Mouse (Mus musculus): Measurements from ENCODE around the gene Far1. TPM values are rescaled to one million over a fixed set of nuclear protein-coding genes. Genes with fewer than 3 reads are reported as not detected.

Far1 gene
- polyA plus RNA-seq, 1 experiment from 2014 or later = 92.3 TPM

DNA sequence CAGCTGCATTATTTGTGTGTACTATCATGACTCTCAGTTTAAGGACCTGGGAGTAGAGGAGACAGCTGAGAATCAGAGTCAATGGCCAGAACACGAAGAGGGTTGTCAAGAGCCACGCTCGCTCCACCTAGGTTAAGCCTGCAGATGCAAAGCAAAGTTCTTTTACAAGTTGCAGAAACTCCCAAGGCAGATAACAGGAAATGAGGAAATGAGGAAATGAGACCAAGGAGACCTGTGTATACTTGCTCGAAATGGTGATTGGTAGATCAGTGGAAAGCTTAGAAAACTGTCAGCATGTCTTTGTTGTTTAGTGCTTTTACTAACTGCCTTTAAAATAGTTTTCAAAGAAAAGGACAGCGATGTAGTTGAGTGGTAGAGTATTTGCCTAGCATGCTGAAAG, 8.6 kb upstream of the Far1 start:
- no peak overlapping the region for H3K27ac ChIP-seq (replicated peaks; ENCODE audit: low read depth, low read length)
- WGBS = 47% methylated on average over 5 of the region's 5 CpGs
- H3K9ac ChIP-seq (replicated peaks; ENCODE audit: low read length) = no peak overlapping the region
- no peak for DNase-seq (ENCODE audit: low spot score)
- no peak overlapping the region for H3K4me3 ChIP-seq (ENCODE audit: low read depth, low read length)
- no peak for ATAC-seq (replicated peaks; ENCODE audit: insufficient number of reproducible peaks, low FRiP score, low TSS enrichment, low read depth)
- no peaks in the 10 kb centered on the region for H3K36me3 ChIP-seq (replicated peaks; ENCODE audit: control insufficient read depth, insufficient read depth, low read depth, low read length)
- no peak overlapping the region for H3K4me2 ChIP-seq (ENCODE audit: low read depth, low read length)
- H3K4me1 ChIP-seq (ENCODE audit: control insufficient read depth, insufficient read depth, low read length) = no peaks in the 10 kb centered on the region
- no peaks in the 10 kb centered on the region for H3K9me3 ChIP-seq (replicated peaks; ENCODE audit: control insufficient read depth, low read length)
- H3K27me3 ChIP-seq (ENCODE audit: control insufficient read depth, insufficient read depth, low read length) = no peaks in the 10 kb centered on the region

DNA sequence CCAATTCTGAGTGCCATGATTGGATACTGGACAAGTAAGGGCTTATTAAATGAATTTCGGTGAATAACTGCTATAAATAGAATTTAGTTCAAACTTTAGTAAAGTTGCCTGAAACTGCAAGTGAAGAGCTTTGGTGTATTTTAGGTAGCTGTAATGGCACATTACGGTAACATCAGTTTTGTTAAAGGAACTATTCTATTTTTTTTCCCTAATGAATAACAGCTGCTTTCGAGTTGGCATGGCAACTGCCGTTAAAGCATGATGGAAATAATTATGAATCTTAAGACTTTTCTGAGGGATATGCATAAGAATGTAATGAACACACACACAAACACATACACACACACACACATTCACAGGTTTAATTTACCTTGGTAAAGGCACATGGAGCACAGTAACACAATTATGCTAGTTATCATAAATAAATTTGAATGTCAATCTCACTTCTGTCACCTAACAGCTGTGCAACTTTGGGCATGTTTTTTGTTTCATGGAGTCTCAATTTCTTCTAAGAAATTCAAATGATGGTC, 8.1 kb upstream of the Far1 start:
- Histone ChIP-seq H3K27ac (replicated peaks; ENCODE audit: low read depth, low read length) (no peak overlapping the region), H3K4me3 (ENCODE audit: low read depth, low read length) (no peak overlapping the region), H3K9ac (replicated peaks; ENCODE audit: low read length) (no peak overlapping the region), H3K9me3 (replicated peaks; ENCODE audit: control insufficient read depth, low read length) (no peaks in the 10 kb centered on the region), H3K4me1 (ENCODE audit: control insufficient read depth, insufficient read depth, low read length) (no peaks in the 10 kb centered on the region), H3K4me2 (ENCODE audit: low read depth, low read length) (no peak overlapping the region), H3K36me3 (replicated peaks; ENCODE audit: control insufficient read depth, insufficient read depth, low read depth, low read length) (no peaks in the 10 kb centered on the region), H3K27me3 (ENCODE audit: control insufficient read depth, insufficient read depth, low read length) (no peaks in the 10 kb centered on the region)
- ATAC-seq (replicated peaks; ENCODE audit: insufficient number of reproducible peaks, low FRiP score, low TSS enrichment, low read depth) (no peak), DNase-seq (ENCODE audit: low spot score) (peak; percentile 75)
- 52% methylated on average over 4 of the region's 4 CpGs for WGBS

GRCm38 (mm10) chr7:113507846-113508245, 5.8 kb upstream of the Far1 start:
- no peak overlapping the region for H3K27ac ChIP-seq (replicated peaks; ENCODE audit: low read depth, low read length)
- H3K4me2 ChIP-seq (ENCODE audit: low read depth, low read length) = no peak overlapping the region
- ATAC-seq (replicated peaks; ENCODE audit: insufficient number of reproducible peaks, low FRiP score, low TSS enrichment, low read depth) (no peak), DNase-seq (ENCODE audit: low spot score) (no peak)
- WGBS = 61% methylated on average over 3 of the region's 3 CpGs
- no peaks in the 10 kb centered on the region for H3K9me3 ChIP-seq (replicated peaks; ENCODE audit: control insufficient read depth, low read length)
- H3K4me1 ChIP-seq (ENCODE audit: control insufficient read depth, insufficient read depth, low read length) = no peaks in the 10 kb centered on the region
- H3K27me3 ChIP-seq (ENCODE audit: control insufficient read depth, insufficient read depth, low read length) = no peaks in the 10 kb centered on the region
- no peaks in the 10 kb centered on the region for H3K36me3 ChIP-seq (replicated peaks; ENCODE audit: control insufficient read depth, insufficient read depth, low read depth, low read length)
- H3K4me3 ChIP-seq (ENCODE audit: low read depth, low read length) = no peak overlapping the region
- no peak overlapping the region for H3K9ac ChIP-seq (replicated peaks; ENCODE audit: low read length)

- DNase-seq (ENCODE audit: low spot score) = no peak
- Histone ChIP-seq H3K4me1 (ENCODE audit: control insufficient read depth, insufficient read depth, low read length) (no peaks in the 10 kb centered on the region), H3K9me3 (replicated peaks; ENCODE audit: control insufficient read depth, low read length) (no peaks in the 10 kb centered on the region), H3K27ac (replicated peaks; ENCODE audit: low read depth, low read length) (no peak overlapping the region), H3K36me3 (replicated peaks; ENCODE audit: control insufficient read depth, insufficient read depth, low read depth, low read length) (no peaks in the 10 kb centered on the region), H3K4me2 (ENCODE audit: low read depth, low read length) (no peak overlapping the region), H3K27me3 (ENCODE audit: control insufficient read depth, insufficient read depth, low read length) (no peaks in the 10 kb centered on the region), H3K4me3 (ENCODE audit: low read depth, low read length) (no peak overlapping the region), H3K9ac (replicated peaks; ENCODE audit: low read length) (no peak overlapping the region)
- ATAC-seq (replicated peaks; ENCODE audit: insufficient number of reproducible peaks, low FRiP score, low TSS enrichment, low read depth) = no peak
- 74% methylated on average over 3 of the region's 3 CpGs for WGBS
Measured at GRCm38 (mm10) chr7:113511396-113511795, 2.2 kb upstream of the Far1 start.

DNA sequence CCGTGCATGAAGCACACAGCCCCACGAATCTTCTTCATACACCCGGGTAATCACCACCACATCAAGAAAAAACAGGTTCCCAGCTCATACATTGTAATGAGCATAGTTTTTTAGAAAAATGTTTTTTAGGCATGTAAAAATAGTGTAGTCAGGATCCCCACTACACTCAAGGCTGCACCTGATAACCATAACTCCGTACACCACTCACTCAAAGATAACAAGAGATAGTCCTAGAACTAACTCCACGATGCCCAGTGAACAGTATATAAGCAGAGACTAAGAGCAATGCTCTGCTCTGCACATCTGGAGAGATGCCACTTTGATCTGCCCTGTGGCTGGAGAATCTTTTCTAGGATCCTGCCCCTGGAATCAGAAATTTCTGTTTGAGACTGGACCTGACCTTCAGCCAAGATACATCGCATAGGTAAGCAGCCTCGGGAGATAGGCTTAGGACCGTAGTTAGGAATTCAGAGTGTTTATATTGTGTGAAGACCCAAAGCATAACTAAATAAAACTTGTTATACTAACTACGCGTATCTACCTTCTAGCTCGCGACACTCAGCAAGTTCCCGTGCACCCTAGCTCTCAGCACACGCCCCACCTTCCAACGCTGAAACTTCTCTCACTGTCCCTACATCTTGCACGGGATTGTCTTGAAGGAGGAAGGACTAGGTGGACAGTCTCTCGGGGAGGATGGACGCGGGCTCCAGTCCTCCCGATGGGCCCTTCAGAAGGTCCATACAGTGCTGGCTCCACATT, 928 bp upstream of the Far1 start:
- Histone ChIP-seq H3K4me1 (ENCODE audit: control insufficient read depth, insufficient read depth, low read length) (no peaks in the 10 kb centered on the region), H3K27me3 (ENCODE audit: control insufficient read depth, insufficient read depth, low read length) (no peaks in the 10 kb centered on the region), H3K9ac (replicated peaks; ENCODE audit: low read length) (peak overlapping the region; percentile 73), H3K4me2 (ENCODE audit: low read depth, low read length) (peak overlapping the region; percentile 81), H3K27ac (replicated peaks; ENCODE audit: low read depth, low read length) (no peak overlapping the region), H3K9me3 (replicated peaks; ENCODE audit: control insufficient read depth, low read length) (no peaks in the 10 kb centered on the region), H3K36me3 (replicated peaks; ENCODE audit: control insufficient read depth, insufficient read depth, low read depth, low read length) (no peaks in the 10 kb centered on the region), H3K4me3 (ENCODE audit: low read depth, low read length) (peak overlapping the region; percentile 97)
- WGBS = 19% methylated on average over 20 of the region's 20 CpGs
- peak; percentile 6 for DNase-seq (ENCODE audit: low spot score)
- ATAC-seq (replicated peaks; ENCODE audit: insufficient number of reproducible peaks, low FRiP score, low TSS enrichment, low read depth) = no peak

GRCm38 (mm10) chr7:113513963-113514649, 472 bp downstream of the Far1 start:
- no peaks in the 10 kb centered on the region for H3K4me1 ChIP-seq (ENCODE audit: control insufficient read depth, insufficient read depth, low read length)
- under 1% methylated on average over 37 of the region's 45 CpGs for WGBS
- H3K9ac ChIP-seq (replicated peaks; ENCODE audit: low read length) = peak overlapping the region; percentile 93
- no peaks in the 10 kb centered on the region for H3K36me3 ChIP-seq (replicated peaks; ENCODE audit: control insufficient read depth, insufficient read depth, low read depth, low read length)
- peak overlapping the region; percentile 97 for H3K4me3 ChIP-seq (ENCODE audit: low read depth, low read length)
- peak; percentile 56 for DNase-seq (ENCODE audit: low spot score)
- peak overlapping the region; percentile 78 for H3K27ac ChIP-seq (replicated peaks; ENCODE audit: low read depth, low read length)
- no peaks in the 10 kb centered on the region for H3K9me3 ChIP-seq (replicated peaks; ENCODE audit: control insufficient read depth, low read length)
- no peaks in the 10 kb centered on the region for H3K27me3 ChIP-seq (ENCODE audit: control insufficient read depth, insufficient read depth, low read length)
- H3K4me2 ChIP-seq (ENCODE audit: low read depth, low read length) = peak overlapping the region; percentile 78
- ATAC-seq (replicated peaks; ENCODE audit: insufficient number of reproducible peaks, low FRiP score, low TSS enrichment, low read depth) = peak; percentile 60

- no peak for DNase-seq (ENCODE audit: low spot score)
Measured at GRCm38 (mm10) chr7:113515831-113516230, 2.2 kb downstream of the Far1 start.

DNA sequence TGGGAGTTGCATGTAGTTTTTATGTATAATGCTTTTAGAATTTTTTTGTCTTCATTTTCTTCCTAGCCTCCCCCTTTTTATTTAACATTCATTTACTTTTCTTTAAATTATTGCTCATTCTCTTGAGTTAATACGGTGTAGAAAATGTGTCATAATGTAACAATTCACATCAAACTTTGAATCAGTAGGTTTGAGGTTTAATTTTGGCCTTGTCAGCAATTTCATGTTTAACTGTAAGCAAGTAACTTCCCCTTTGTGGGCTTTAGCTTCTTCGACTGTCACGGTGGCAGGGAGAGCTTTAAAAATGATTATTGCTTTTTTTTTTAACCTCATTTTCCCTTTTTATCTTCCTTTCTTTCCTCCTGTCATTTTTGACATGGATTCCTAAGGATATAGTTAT, 4.8 kb downstream of the Far1 start:
- H3K4me1 ChIP-seq (ENCODE audit: control insufficient read depth, insufficient read depth, low read length) = no peaks in the 10 kb centered on the region
- H3K4me2 ChIP-seq (ENCODE audit: low read depth, low read length) = no peak overlapping the region
- H3K4me3 ChIP-seq (ENCODE audit: low read depth, low read length) = no peak overlapping the region
- no peaks in the 10 kb centered on the region for H3K9me3 ChIP-seq (replicated peaks; ENCODE audit: control insufficient read depth, low read length)
- H3K9ac ChIP-seq (replicated peaks; ENCODE audit: low read length) = no peak overlapping the region
- DNase-seq (ENCODE audit: low spot score) = no peak
- H3K36me3 ChIP-seq (replicated peaks; ENCODE audit: control insufficient read depth, insufficient read depth, low read depth, low read length) = no peaks in the 10 kb centered on the region
- H3K27me3 ChIP-seq (ENCODE audit: control insufficient read depth, insufficient read depth, low read length) = no peaks in the 10 kb centered on the region
- no peak overlapping the region for H3K27ac ChIP-seq (replicated peaks; ENCODE audit: low read depth, low read length)
- 90% methylated on average over 3 of the region's 3 CpGs for WGBS
- ATAC-seq (replicated peaks; ENCODE audit: insufficient number of reproducible peaks, low FRiP score, low TSS enrichment, low read depth) = no peak

More at GRCm38 (mm10) chr7:113515831-113516230, 2.2 kb downstream of the Far1 start:
- Histone ChIP-seq H3K27me3 (ENCODE audit: control insufficient read depth, insufficient read depth, low read length) (no peaks in the 10 kb centered on the region), H3K4me2 (ENCODE audit: low read depth, low read length) (no peak overlapping the region), H3K9me3 (replicated peaks; ENCODE audit: control insufficient read depth, low read length) (no peaks in the 10 kb centered on the region), H3K9ac (replicated peaks; ENCODE audit: low read length) (no peak overlapping the region), H3K4me3 (ENCODE audit: low read depth, low read length) (no peak overlapping the region), H3K36me3 (replicated peaks; ENCODE audit: control insufficient read depth, insufficient read depth, low read depth, low read length) (no peaks in the 10 kb centered on the region), H3K4me1 (ENCODE audit: control insufficient read depth, insufficient read depth, low read length) (no peaks in the 10 kb centered on the region), H3K27ac (replicated peaks; ENCODE audit: low read depth, low read length) (no peak overlapping the region)
- no peak for ATAC-seq (replicated peaks; ENCODE audit: insufficient number of reproducible peaks, low FRiP score, low TSS enrichment, low read depth)
- WGBS = 86% methylated on average over 4 of the region's 4 CpGs

Data from embryonic facial prominence, embryonic 11.5 days (tissue).